Mouse (Mus musculus): ENCODE results near the gene Rin3. TPM values are rescaled to one million over a fixed set of nuclear protein-coding genes. Genes with fewer than 3 reads are reported as not detected.
A peak's percentile ranks its signal among the peaks of the same experiment; 100 is the strongest.

Gene Rin3
- polyA plus RNA-seq, 1 experiment from 2014 or later: 2.8 TPM

DNA sequence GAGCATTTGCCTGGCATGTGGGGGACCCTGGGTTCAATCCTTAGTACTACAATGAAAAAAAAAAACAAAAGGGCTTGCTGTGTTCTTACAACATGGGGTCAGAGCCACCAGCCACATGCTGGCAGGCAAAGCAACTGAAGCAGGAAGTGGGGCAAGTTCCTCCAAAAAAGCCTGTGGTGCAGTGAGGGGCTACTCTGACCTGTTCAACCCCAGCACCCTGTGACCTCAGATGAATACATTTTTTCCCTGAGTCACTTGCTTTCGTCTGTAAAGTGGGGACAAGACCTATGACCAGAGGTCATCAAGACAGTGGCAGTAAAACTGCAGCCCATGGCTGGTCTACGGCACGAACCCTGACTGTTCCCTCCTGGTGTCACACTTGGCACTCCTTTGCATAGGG is 84.2 kb downstream of the Rin3 start:
- no peak overlapping the region for H3K4me2 ChIP-seq
- no peaks in the 10 kb centered on the region for H3K27me3 ChIP-seq (replicated peaks)
- H3K4me1 ChIP-seq: no peaks in the 10 kb centered on the region
- no peak for ATAC-seq (replicated peaks)
- no peak overlapping the region for H3K9ac ChIP-seq
- H3K4me3 ChIP-seq: no peak overlapping the region
- no peak overlapping the region for H3K27ac ChIP-seq
- WGBS: 86% methylated on average over 3 of the region's 3 CpGs
- H3K9me3 ChIP-seq: no peaks in the 10 kb centered on the region
- no peaks in the 10 kb centered on the region for H3K36me3 ChIP-seq (replicated peaks)

DNA sequence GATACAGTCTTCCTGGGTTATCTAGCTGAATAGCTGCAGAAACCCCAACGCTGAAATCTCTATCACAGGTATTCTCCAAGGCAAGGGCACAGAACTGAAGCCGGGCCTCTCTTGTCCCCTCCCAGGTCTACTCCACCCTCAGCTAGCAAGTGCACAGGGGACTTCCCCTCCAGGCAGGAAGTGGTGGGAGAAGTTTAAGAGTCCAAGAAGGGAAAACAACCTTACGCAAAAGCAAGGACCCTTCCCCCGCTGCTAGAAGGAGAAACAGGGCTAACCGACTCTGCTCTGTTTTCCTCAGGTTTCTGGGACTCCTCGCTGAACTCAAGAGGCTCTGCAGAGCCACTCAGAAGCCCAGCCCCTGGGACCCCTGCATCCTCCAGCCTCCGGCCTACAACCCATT is 85.2 kb downstream of the Rin3 start:
- Histone ChIP-seq H3K9me3 (no peaks in the 10 kb centered on the region), H3K27ac (no peak overlapping the region), H3K4me1 (no peaks in the 10 kb centered on the region), H3K27me3 (replicated peaks) (no peaks in the 10 kb centered on the region), H3K4me2 (no peak overlapping the region), H3K9ac (no peak overlapping the region), H3K4me3 (no peak overlapping the region), H3K36me3 (replicated peaks) (no peaks in the 10 kb centered on the region)
- ATAC-seq (replicated peaks): no peak
- 77% methylated on average over 7 of the region's 7 CpGs for WGBS

GRCm38 (mm10) chr12:102368556-102368955 is 85.7 kb downstream of the Rin3 start:
- Histone ChIP-seq H3K9ac (no peak overlapping the region), H3K27me3 (replicated peaks) (no peaks in the 10 kb centered on the region), H3K4me2 (no peak overlapping the region), H3K36me3 (replicated peaks) (no peaks in the 10 kb centered on the region), H3K9me3 (no peaks in the 10 kb centered on the region), H3K4me1 (no peaks in the 10 kb centered on the region), H3K27ac (no peak overlapping the region), H3K4me3 (no peak overlapping the region)
- ATAC-seq (replicated peaks): no peak
- 85% methylated on average over 14 of the region's 14 CpGs for WGBS

- 83% methylated on average over 22 of the region's 22 CpGs for WGBS
- no peak overlapping the region for H3K9ac ChIP-seq
- H3K36me3 ChIP-seq (replicated peaks): no peaks in the 10 kb centered on the region
- H3K9me3 ChIP-seq: no peaks in the 10 kb centered on the region
- H3K27me3 ChIP-seq (replicated peaks): no peaks in the 10 kb centered on the region
- H3K4me3 ChIP-seq: no peak overlapping the region
- H3K27ac ChIP-seq: no peak overlapping the region
- no peaks in the 10 kb centered on the region for H3K4me1 ChIP-seq
- ATAC-seq (replicated peaks): no peak
- H3K4me2 ChIP-seq: no peak overlapping the region
Observed at GRCm38 (mm10) chr12:102369488-102370235, 86.8 kb downstream of the Rin3 start.

DNA sequence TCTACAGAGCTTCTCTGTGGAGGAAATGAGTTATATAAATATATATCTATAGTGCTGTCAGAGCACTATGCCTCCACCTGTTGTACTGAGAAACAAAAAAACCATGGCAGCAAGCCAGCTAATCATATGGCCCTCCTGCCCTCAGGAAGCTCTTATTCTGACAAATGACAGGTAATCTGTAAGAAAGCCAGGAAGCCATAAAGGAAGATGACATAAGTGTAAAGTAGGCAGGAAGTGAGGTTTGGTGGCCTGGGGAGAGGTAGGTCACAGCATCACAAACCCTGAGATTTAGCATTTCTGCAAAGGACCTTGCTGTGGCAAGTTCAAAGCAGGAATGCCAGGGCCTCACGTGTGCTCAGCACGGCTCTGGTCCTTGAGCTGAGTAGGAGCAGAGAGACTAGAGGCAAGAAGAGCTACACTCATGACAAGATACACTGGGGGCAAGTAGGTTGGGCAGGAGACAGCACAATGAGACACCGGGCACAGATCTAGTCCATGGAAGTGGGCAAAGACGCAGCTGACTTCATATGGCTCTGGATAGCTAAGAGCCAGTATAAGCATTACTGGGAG is 88.2 kb downstream of the Rin3 start:
- no peak overlapping the region for H3K27ac ChIP-seq
- H3K9ac ChIP-seq: no peak overlapping the region
- WGBS: 96% methylated on average over 4 of the region's 4 CpGs
- no peak overlapping the region for H3K4me2 ChIP-seq
- ATAC-seq (replicated peaks): no peak
- H3K4me3 ChIP-seq: no peak overlapping the region
- no peaks in the 10 kb centered on the region for H3K9me3 ChIP-seq
- H3K27me3 ChIP-seq (replicated peaks): no peaks in the 10 kb centered on the region
- no peaks in the 10 kb centered on the region for H3K4me1 ChIP-seq
- H3K36me3 ChIP-seq (replicated peaks): no peaks in the 10 kb centered on the region

DNA sequence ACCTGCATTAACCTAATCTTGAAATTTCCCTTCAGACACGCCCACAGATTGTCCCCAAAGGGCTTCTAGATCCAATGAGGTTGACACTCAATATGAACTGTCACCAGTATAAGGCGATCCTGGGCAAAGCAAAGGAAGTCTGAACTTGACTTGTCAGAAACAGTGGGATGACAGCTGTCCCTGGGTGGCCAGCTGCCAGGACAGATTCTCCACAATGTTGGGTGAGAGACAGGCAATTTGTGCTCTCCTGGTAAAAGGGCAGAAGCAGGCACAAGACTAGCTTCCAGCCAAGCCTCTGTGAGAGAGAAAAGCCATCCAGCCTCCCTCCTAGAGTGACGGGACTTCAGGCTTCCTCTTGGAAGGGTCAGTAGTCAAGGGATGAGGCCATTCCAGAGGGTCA is 89.5 kb downstream of the Rin3 start:
- Histone ChIP-seq H3K4me3 (no peak overlapping the region), H3K36me3 (replicated peaks) (no peaks in the 10 kb centered on the region), H3K27me3 (replicated peaks) (no peaks in the 10 kb centered on the region), H3K4me1 (no peaks in the 10 kb centered on the region), H3K9me3 (no peaks in the 10 kb centered on the region), H3K9ac (no peak overlapping the region), H3K27ac (no peak overlapping the region), H3K4me2 (no peak overlapping the region)
- WGBS: 91% methylated on average over 3 of the region's 3 CpGs
- no peak for ATAC-seq (replicated peaks)

- ATAC-seq (replicated peaks): no peak
- WGBS: 87% methylated on average over 8 of the region's 8 CpGs
Observed at GRCm38 (mm10) chr12:102382180-102382579, 99.3 kb downstream of the Rin3 start.

GRCm38 (mm10) chr12:102383288-102383687 is 100.4 kb downstream of the Rin3 start:
- 94% methylated on average over 9 of the region's 9 CpGs for WGBS
- H3K27ac ChIP-seq: no peak overlapping the region
- H3K4me1 ChIP-seq: no peaks in the 10 kb centered on the region
- no peaks in the 10 kb centered on the region for H3K9me3 ChIP-seq
- H3K4me3 ChIP-seq: no peak overlapping the region
- H3K4me2 ChIP-seq: no peak overlapping the region
- ATAC-seq (replicated peaks): no peak
- H3K36me3 ChIP-seq (replicated peaks): no peaks in the 10 kb centered on the region
- no peaks in the 10 kb centered on the region for H3K27me3 ChIP-seq (replicated peaks)
- no peak overlapping the region for H3K9ac ChIP-seq

More at GRCm38 (mm10) chr12:102382180-102382579, 99.3 kb downstream of the Rin3 start:
- Histone ChIP-seq H3K27me3 (replicated peaks) (no peaks in the 10 kb centered on the region), H3K4me2 (no peak overlapping the region), H3K9ac (no peak overlapping the region), H3K4me1 (no peaks in the 10 kb centered on the region), H3K9me3 (no peaks in the 10 kb centered on the region), H3K36me3 (replicated peaks) (no peaks in the 10 kb centered on the region), H3K4me3 (no peak overlapping the region), H3K27ac (no peak overlapping the region)

DNA sequence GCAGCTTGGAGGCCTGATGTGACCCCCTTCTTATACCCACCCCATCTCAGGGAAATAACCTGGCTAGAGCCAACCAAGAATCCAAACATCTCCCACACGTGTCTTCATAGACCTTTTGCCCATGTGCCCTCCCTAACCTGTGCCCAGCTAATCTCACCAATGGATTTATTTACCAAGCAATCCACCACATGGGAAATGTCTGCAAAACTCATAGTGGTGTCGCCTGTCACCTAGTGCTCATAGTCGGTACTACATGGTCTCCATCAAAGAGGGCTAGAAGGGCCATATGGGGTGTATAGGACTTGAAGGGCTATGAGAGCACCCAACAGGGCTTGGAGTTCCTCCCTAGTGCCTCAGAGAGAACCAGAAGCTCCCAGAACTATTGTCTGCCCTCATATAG is 102.0 kb downstream of the Rin3 start:
- peak; percentile 51; the same call in 1 of the 2 replicates for ATAC-seq (replicated peaks)
- Histone ChIP-seq H3K27ac (no peak overlapping the region), H3K4me3 (no peak overlapping the region), H3K27me3 (replicated peaks) (no peaks in the 10 kb centered on the region), H3K4me1 (no peaks in the 10 kb centered on the region), H3K9ac (no peak overlapping the region), H3K36me3 (replicated peaks) (no peaks in the 10 kb centered on the region), H3K4me2 (no peak overlapping the region), H3K9me3 (no peaks in the 10 kb centered on the region)
- 33% methylated on average over 3 of the region's 3 CpGs for WGBS

GRCm38 (mm10) chr12:102387219-102387917 is 104.5 kb downstream of the Rin3 start:
- ATAC-seq (replicated peaks): peak; percentile 85
- WGBS: 50% methylated on average over 16 of the region's 16 CpGs
- Histone ChIP-seq H3K27me3 (replicated peaks) (no peaks in the 10 kb centered on the region), H3K9ac (no peak overlapping the region), H3K27ac (no peak overlapping the region), H3K4me3 (no peak overlapping the region), H3K4me2 (no peak overlapping the region), H3K4me1 (no peaks in the 10 kb centered on the region), H3K9me3 (no peaks in the 10 kb centered on the region), H3K36me3 (replicated peaks) (no peaks in the 10 kb centered on the region)

DNA sequence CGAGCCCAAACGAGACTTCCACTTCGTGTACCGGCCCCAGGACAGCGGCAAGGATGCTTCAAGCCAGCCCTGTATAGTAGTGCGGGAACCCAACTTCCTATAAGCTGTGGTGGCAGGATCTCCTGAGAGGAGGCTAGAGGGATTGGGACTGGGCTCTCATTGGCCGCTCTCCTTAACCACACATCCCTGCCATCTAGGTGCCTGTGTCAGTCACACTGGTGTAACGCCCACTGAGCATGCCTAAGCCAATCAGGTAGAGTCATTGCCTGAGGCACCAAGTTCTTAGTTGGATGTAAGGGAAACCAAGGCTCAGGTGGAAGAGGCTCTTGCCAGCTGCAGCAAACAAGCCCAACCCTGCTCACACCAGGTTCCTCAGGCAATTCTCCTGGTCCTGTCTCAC is 107.2 kb downstream of the Rin3 start:
- Histone ChIP-seq H3K36me3 (replicated peaks) (peaks cover 6% of the 10 kb centered on the region; the same call in 1 of the 2 replicates), H3K4me2 (peak overlapping the region; percentile 5; the same call in 1 of the 2 replicates), H3K4me3 (no peak overlapping the region), H3K27me3 (replicated peaks) (no peaks in the 10 kb centered on the region), H3K9ac (no peak overlapping the region), H3K4me1 (no peaks in the 10 kb centered on the region), H3K9me3 (no peaks in the 10 kb centered on the region), H3K27ac (no peak overlapping the region)
- ATAC-seq (replicated peaks): 0 out of 2 replicates have a peak, but pooled peaks have one; percentile 38
- 31% methylated on average over 8 of the region's 8 CpGs for WGBS

DNA sequence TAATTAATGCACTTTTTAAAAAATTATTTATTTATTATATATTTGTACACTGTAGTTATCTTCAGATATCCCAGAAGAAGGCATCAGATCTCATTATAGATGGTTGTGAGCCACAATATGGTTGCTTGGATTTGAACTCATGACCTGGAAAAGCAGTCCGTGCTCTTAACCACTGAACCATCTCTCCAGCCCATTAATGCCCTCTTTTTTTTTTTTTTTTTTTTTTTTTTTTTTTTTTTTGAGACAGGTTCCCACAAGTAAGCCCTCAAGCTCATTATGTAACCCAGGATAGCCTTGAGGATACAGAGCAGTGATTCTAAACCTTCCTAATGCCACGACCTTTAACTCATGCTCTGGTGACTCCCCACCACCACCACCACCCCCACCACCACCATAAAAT is 108.3 kb downstream of the Rin3 start:
- WGBS: 88% methylated on average over 2 of the region's 2 CpGs
- Histone ChIP-seq H3K9me3 (no peaks in the 10 kb centered on the region), H3K27ac (no peak overlapping the region), H3K36me3 (replicated peaks) (peaks cover 6% of the 10 kb centered on the region; the same call in 1 of the 2 replicates), H3K4me1 (no peaks in the 10 kb centered on the region), H3K27me3 (replicated peaks) (no peaks in the 10 kb centered on the region), H3K9ac (no peak overlapping the region), H3K4me2 (no peak overlapping the region), H3K4me3 (no peak overlapping the region)
- no peak for ATAC-seq (replicated peaks)
